Mouse (Mus musculus): ENCODE results near the gene Ctsf.
A peak's percentile ranks its signal among the peaks of the same experiment; 100 is the strongest.
"Not testable (repeated sequence)": the region's sequence is repeated elsewhere in the genome, so short reads cannot be mapped to it uniquely, and the experiment has no call there.

Gene Ctsf

GRCm38 (mm10) chr19:4854552-4855469 is at the start of gene Ctsf:
TSS of gene Ctsf (plus strand) at chr19:4855130.
- DNase-seq: peak; percentile 90

- DNase-seq: no peak
These were observed 44.6 kb upstream of the Ctsf start for GRCm38 (mm10) chr19:4810309-4810708.

GRCm38 (mm10) chr19:4810746-4811062 is 44.2 kb upstream of the Ctsf start:
- no peak for DNase-seq

GRCm38 (mm10) chr19:4811063-4811908 is 43.6 kb upstream of the Ctsf start, which contains the start of the genes Gm21992 and Rbm14:
TSS of gene Gm21992 (minus strand) at chr19:4811612.
TSS of gene Rbm14 (minus strand) at chr19:4811634.
- peak; percentile 98 for DNase-seq

- DNase-seq: no peak
These were observed 43.1 kb upstream of the Ctsf start for GRCm38 (mm10) chr19:4811909-4812242.

- DNase-seq: not testable (repeated sequence)
These were observed 42.5 kb upstream of the Ctsf start for GRCm38 (mm10) chr19:4812334-4812949.

- DNase-seq: no peak
These were observed 41.9 kb upstream of the Ctsf start for GRCm38 (mm10) chr19:4813015-4813414.

- no peak for DNase-seq
These were observed 37.6 kb upstream of the Ctsf start for GRCm38 (mm10) chr19:4817182-4817835.

GRCm38 (mm10) chr19:4820678-4821303 is 34.1 kb upstream of the Ctsf start:
- peak; percentile 55 for DNase-seq

- DNase-seq: no peak
These were observed 26.4 kb upstream of the Ctsf start for GRCm38 (mm10) chr19:4828444-4829114.

- DNase-seq: no peak
These were observed 25.8 kb upstream of the Ctsf start for GRCm38 (mm10) chr19:4829156-4829555.

- DNase-seq: no peak
These were observed 21.0 kb upstream of the Ctsf start for GRCm38 (mm10) chr19:4833977-4834376.

GRCm38 (mm10) chr19:4836096-4836495 is 18.8 kb upstream of the Ctsf start:
- no peak for DNase-seq

GRCm38 (mm10) chr19:4837049-4837448 is 17.9 kb upstream of the Ctsf start:
- DNase-seq: no peak

- DNase-seq: no peak
These were observed 16.3 kb upstream of the Ctsf start for GRCm38 (mm10) chr19:4838526-4839140.

GRCm38 (mm10) chr19:4839149-4839548 is 15.8 kb upstream of the Ctsf start, which contains the start of the genes Ccs and Ccdc87:
TSS of gene Ccs (minus strand) at chr19:4839332.
TSS of gene Ccdc87 (plus strand) at chr19:4839366.
- peak; percentile 94 for DNase-seq

GRCm38 (mm10) chr19:4840848-4841247 is 14.1 kb upstream of the Ctsf start:
- DNase-seq: no peak

- no peak for DNase-seq
These were observed 12.3 kb upstream of the Ctsf start for GRCm38 (mm10) chr19:4842611-4843010.

GRCm38 (mm10) chr19:4845846-4846245 is 9.1 kb upstream of the Ctsf start:
- DNase-seq: no peak

GRCm38 (mm10) chr19:4847490-4847889 is 7.4 kb upstream of the Ctsf start:
- no peak for DNase-seq

- no peak for DNase-seq
These were observed 5.1 kb upstream of the Ctsf start for GRCm38 (mm10) chr19:4849800-4850199.
